Mouse (Mus musculus) heart, postnatal 10 days (tissue): ENCODE measurements around the gene Txnip. TPM values are rescaled to one million over a fixed set of nuclear protein-coding genes. Genes with fewer than 3 reads are reported as not detected.
A peak's percentile ranks its signal among the peaks of the same experiment; 100 is the strongest.

ENCODE experiments used
- DNase-seq, 2 experiments: peaks; one replicate each; pipeline ENCODE4 v3.0.0; 2021
- intact Hi-C: fragments of 180-260 bp; cut with DNase I; formaldehyde crosslinking; loops from one replicate; pipeline ENCODE4 v1.15.1; 2025
- total RNA-seq, 2 experiments: library from RNA; stranded (reverse); gene quantifications; 2 replicates each; pipeline ENCODE4 v1.2.3; 2021

Gene Txnip
- total RNA-seq, 2 experiments from 2014 or later = 618 to 1,152 TPM

GRCm38 (mm10) chr3:96565105-96565504 is 7.3 kb downstream of the Txnip start:
- intact Hi-C loops = no loop called here
- DNase-seq = peak in 1 of 2 experiments; percentile 16

GRCm38 (mm10) chr3:96566661-96567450 is 9.1 kb downstream of the Txnip start:
- intact Hi-C loops = no loop called here
- DNase-seq = peak in 1 of 2 experiments; percentile 21

- DNase-seq = peak in 1 of 2 experiments; percentile 29
Observed at GRCm38 (mm10) chr3:96568605-96569004, 10.8 kb downstream of the Txnip start.

GRCm38 (mm10) chr3:96569506-96569905 is 11.7 kb downstream of the Txnip start:
- peak; percentile 69 to 75 for DNase-seq
- intact Hi-C loops = no loop called here

More at GRCm38 (mm10) chr3:96568605-96569004, 10.8 kb downstream of the Txnip start:
- intact Hi-C loops = no loop called here

GRCm38 (mm10) chr3:96569966-96570605 is 12.3 kb downstream of the Txnip start:
- peak in 1 of 2 experiments; percentile 37 for DNase-seq
- intact Hi-C loops = no loop called here

GRCm38 (mm10) chr3:96570643-96571042 is 12.9 kb downstream of the Txnip start:
- intact Hi-C loops = no loop called here
- DNase-seq = peak in 1 of 2 experiments; percentile 37

GRCm38 (mm10) chr3:96571336-96571735 is 13.6 kb downstream of the Txnip start:
- DNase-seq = peak in 1 of 2 experiments; percentile 23
- intact Hi-C loops = no loop called here

- DNase-seq = peak; percentile 85 to 89
- intact Hi-C loops = no loop called here
Observed at GRCm38 (mm10) chr3:96571896-96572698, 14.3 kb downstream of the Txnip start.

GRCm38 (mm10) chr3:96573611-96574511 is 16.1 kb downstream of the Txnip start:
- DNase-seq = peak; percentile 74 to 77
- intact Hi-C loops = no loop called here

GRCm38 (mm10) chr3:96575272-96575984 is 17.7 kb downstream of the Txnip start:
- intact Hi-C loops = no loop called here

GRCm38 (mm10) chr3:96576005-96576658 is 18.4 kb downstream of the Txnip start:
- DNase-seq = peak; percentile 86 to 90
- intact Hi-C loops = loop anchor here (1.0 kb wide), 1 partner anchor 19 kb away; the partner anchor contains the start of gene Txnip

More at GRCm38 (mm10) chr3:96575272-96575984, 17.7 kb downstream of the Txnip start:
- DNase-seq = peak; percentile 92 to 93

GRCm38 (mm10) chr3:96576690-96577541 is 19.2 kb downstream of the Txnip start, which contains the start of gene Gm16253:
Gene Gm16253, plus strand, starts transcription at chr3:96576984.
- peak; percentile 97 to 98 for DNase-seq
- intact Hi-C loops = loop anchor here (1.0 kb wide), 1 partner anchor 20 kb away; the partner anchor contains the start of gene Txnip

GRCm38 (mm10) chr3:96577566-96577965 is 19.8 kb downstream of the Txnip start:
- intact Hi-C loops = no loop called here
- no peak for DNase-seq

- intact Hi-C loops = no loop called here
- peak in 1 of 2 experiments; percentile 37 for DNase-seq
Observed at GRCm38 (mm10) chr3:96578561-96579238, 20.9 kb downstream of the Txnip start.

GRCm38 (mm10) chr3:96579239-96579750 is 21.5 kb downstream of the Txnip start:
- intact Hi-C loops = no loop called here
- peak in 1 of 2 experiments; percentile 29 for DNase-seq

- intact Hi-C loops = loop anchor here (1.0 to 2.0 kb wide), 3 partner anchors 29 to 59 kb away; no protein-coding TSS in a partner anchor
Observed at GRCm38 (mm10) chr3:96579885-96580454, 22.2 kb downstream of the Txnip start.

More at GRCm38 (mm10) chr3:96579885-96580454, 22.2 kb downstream of the Txnip start:
- peak; percentile 91 to 95 for DNase-seq
